Mouse (Mus musculus) neural tube, embryonic 14.5 days (tissue): ENCODE measurements around the gene Zkscan17. TPM values are rescaled to one million over a fixed set of nuclear protein-coding genes. Genes with fewer than 3 reads are reported as not detected.
A peak's percentile ranks its signal among the peaks of the same experiment; 100 is the strongest.

Experiments used
- ATAC-seq: fragments of 200-750 bp; cut with Nextera tagmentation; 2 replicates; pipeline ENCODE4 v1.8.0; 2017; ENCODE audit warnings: low read depth, mild to moderate bottlenecking, moderate TSS enrichment, moderate library complexity
- H3K27ac ChIP-seq: fragments of 300-500 bp; sonication (generic); 2 replicates; pipeline ENCODE4 v1.5.1; 2014; ENCODE audit warnings: low read depth, mild to moderate bottlenecking, control low read depth, low read length, moderate library complexity, mixed read lengths
- H3K27me3 ChIP-seq: fragments of 300-500 bp; sonication (generic); 2 replicates; pipeline ENCODE4 v1.6.1; 2014; ENCODE audit warnings: low read length; ENCODE audit not compliant: control insufficient read depth, insufficient read depth
- H3K36me3 ChIP-seq: fragments of 300-500 bp; sonication (generic); 2 replicates; pipeline ENCODE4 v1.6.1; 2014; ENCODE audit warnings: low read length, mixed read lengths; ENCODE audit not compliant: control insufficient read depth, insufficient read depth
- H3K4me1 ChIP-seq: fragments of 300-500 bp; sonication (generic); 2 replicates; pipeline ENCODE4 v1.6.1; 2014; ENCODE audit warnings: low read length; ENCODE audit not compliant: control insufficient read depth, insufficient read depth
- H3K4me2 ChIP-seq: fragments of 300-500 bp; sonication (generic); 2 replicates; pipeline ENCODE4 v1.6.1; 2014; ENCODE audit warnings: mild to moderate bottlenecking, low read depth, low read length, control low read depth
- H3K4me3 ChIP-seq: fragments of 300-500 bp; sonication (generic); 2 replicates; pipeline ENCODE4 v1.5.1; 2014; ENCODE audit warnings: low read depth, low read length, control low read depth, mixed read lengths
- H3K9ac ChIP-seq: fragments of 300-500 bp; sonication (generic); replicated peaks from 2 replicates; pipeline ENCODE4 v1.6.1; 2014; ENCODE audit warnings: low read depth, mild to moderate bottlenecking, control low read depth, low read length, mixed read lengths
- H3K9me3 ChIP-seq: fragments of 300-500 bp; sonication (generic); 2 replicates; pipeline ENCODE4 v1.6.1; 2016; ENCODE audit warnings: low read length; ENCODE audit not compliant: control insufficient read depth
- WGBS: fragments of 180-500 bp; shearing (Covaris S2); extraction: QIAGEN DNeasy Blood & Tissue Kit; methylation state at CpG from one replicate; pipeline ENCODE4 v1.1.7; 2014; 5-methylcytosine and 5-hydroxymethylcytosine counted together
- polyA plus RNA-seq: library from polyadenylated mRNA; unstranded; fragments of >200 nt; fragmentation: Nextera tagmentation; extraction: Ambion mirVana; gene quantifications from 2 replicates; pipeline ENCODE4 v1.2.1, GENCODE M21; 2014

The Zkscan17 gene
- polyA plus RNA-seq, 1 experiment from 2014 or later: 11.3 TPM

DNA sequence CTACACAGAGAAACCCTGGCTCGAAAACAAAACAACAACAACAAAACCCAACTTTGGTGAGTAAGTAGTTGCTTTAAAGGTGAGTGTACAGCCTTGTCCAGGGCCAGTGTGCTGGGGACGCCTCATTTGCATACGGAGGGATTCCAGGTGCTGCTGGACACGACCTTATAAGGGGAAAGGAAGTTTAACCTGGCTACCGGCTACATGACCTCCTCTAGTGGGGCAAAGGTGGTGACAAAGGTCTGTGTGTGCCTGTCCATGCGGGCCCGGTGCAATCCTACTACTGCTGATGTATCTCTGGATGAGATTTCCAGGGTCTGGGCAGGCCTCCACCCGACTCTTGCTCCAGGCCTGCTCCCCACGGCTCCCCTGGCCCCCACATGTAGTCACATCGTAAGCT, 13.8 kb downstream of the Zkscan17 start:
- Histone ChIP-seq H3K9me3 (no peaks in the 10 kb centered on the region), H3K4me1 (no peaks in the 10 kb centered on the region; the same call in 1 of the 2 replicates), H3K36me3 (no peaks in the 10 kb centered on the region), H3K9ac (no peak overlapping the region), H3K4me3 (no peak overlapping the region), H3K27ac (no peak overlapping the region), H3K4me2 (no peak overlapping the region), H3K27me3 (no peaks in the 10 kb centered on the region)
- WGBS: 94% methylated on average over 10 of the region's 10 CpGs
- ATAC-seq: no peak

DNA sequence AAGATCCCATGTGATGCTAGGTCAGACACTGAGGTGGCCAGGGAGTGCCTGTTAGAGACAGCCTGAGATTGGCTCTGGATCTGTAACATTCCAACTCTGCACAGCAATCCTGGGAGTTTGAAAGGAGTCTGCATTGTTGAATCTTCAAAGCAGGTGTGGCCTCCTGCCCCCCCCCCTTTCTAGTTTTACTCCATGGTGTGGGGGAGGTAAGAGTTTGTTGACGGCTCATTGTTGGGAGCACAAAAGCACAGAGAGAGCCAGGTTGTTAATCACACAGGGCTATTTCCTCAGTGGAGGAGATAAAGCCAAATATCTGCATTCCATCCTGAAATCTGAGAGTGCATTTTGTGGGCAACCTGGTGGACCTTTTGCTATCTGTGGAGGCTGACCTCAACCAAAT, 15.0 kb downstream of the Zkscan17 start:
- no peak for ATAC-seq
- Histone ChIP-seq H3K4me1 (peaks cover 9% of the 10 kb centered on the region), H3K9me3 (no peaks in the 10 kb centered on the region), H3K4me2 (no peak overlapping the region), H3K36me3 (no peaks in the 10 kb centered on the region), H3K27ac (no peak overlapping the region), H3K9ac (no peak overlapping the region), H3K4me3 (no peak overlapping the region), H3K27me3 (no peaks in the 10 kb centered on the region)
- WGBS: 44% methylated on average over 1 of the region's 1 CpGs

DNA sequence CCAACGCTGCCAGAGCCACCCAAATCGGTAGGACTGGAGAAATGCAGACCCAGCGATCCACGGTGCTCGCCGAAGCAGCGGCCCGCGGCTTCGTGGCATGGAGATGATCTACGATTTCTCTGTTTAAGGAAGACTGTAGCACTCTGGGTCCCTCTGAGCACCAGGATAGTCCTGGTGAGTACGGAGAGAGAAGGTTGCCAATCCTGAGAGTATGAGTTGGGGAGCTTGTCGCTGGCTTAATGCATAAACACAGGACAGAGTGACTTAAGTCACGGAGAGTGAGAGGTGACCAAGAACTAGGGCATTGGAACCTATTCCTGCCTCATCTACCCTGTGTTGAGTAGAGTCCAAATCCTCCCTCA, 19.9 kb downstream of the Zkscan17 start:
- Histone ChIP-seq H3K36me3 (peaks cover 10% of the 10 kb centered on the region; the same call in 1 of the 2 replicates), H3K27me3 (no peaks in the 10 kb centered on the region), H3K4me3 (peak overlapping the region; percentile 66), H3K27ac (peak overlapping the region; percentile 86), H3K9ac (peak overlapping the region; percentile 75), H3K9me3 (no peaks in the 10 kb centered on the region), H3K4me1 (peaks cover 16% of the 10 kb centered on the region), H3K4me2 (peak overlapping the region; percentile 96)
- 0% methylated on average over 14 of the region's 14 CpGs for WGBS
- peak; percentile 25; the same call in 1 of the 2 replicates for ATAC-seq

DNA sequence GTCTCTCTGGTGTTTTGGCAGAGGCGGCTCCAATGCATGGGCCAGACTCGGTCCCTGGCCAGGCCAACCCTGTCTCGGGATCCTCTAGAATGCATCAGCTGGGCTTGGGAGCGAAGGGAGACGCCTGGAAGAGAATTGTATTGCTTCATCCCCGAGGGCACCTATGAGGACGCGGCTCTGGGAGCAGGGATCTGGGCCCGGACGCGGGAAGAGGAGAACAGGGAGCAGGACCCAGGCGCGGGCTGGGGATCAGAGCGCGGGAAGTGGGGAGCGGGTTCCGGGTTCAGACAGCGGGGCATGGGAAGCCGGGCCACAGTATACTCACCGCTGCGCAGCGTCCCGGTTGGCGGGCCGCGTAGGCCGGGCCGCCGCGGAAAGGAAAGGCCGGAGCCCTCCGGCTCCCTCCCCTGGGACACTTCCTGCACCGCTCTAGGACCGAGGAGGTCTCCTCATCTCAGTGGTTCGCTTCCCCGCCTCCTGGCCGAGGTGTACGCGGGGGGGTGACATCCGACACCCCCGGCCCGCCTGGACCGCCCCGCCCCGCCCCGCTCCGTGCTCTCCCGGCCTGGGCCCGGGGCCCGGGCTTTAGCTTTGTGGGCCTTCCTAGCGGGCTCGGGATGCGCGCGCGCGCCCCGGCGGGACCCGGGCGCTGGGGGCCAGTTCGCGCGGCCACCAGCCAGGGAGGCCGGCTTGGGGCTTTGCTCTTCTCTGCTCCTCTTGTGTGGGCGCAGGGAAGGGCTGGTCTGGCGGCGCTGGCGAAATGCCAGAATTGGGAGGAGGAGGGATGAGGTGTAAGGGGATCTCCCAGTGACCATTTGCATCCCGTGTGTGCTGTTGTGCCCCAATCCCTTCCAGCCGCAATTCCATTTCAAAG, 20.5 kb downstream of the Zkscan17 start:
- Histone ChIP-seq H3K4me2 (peak overlapping the region; percentile 96), H3K9ac (peak overlapping the region; percentile 75), H3K4me3 (peak overlapping the region; percentile 66), H3K36me3 (peaks cover 16% of the 10 kb centered on the region; the same call in 1 of the 2 replicates), H3K9me3 (no peaks in the 10 kb centered on the region), H3K27me3 (no peaks in the 10 kb centered on the region), H3K4me1 (peaks cover 16% of the 10 kb centered on the region), H3K27ac (peak overlapping the region; percentile 86)
- peak; percentile 85 for ATAC-seq
- 5% methylated on average over 59 of the region's 71 CpGs for whole genome bisulfite sequencing

DNA sequence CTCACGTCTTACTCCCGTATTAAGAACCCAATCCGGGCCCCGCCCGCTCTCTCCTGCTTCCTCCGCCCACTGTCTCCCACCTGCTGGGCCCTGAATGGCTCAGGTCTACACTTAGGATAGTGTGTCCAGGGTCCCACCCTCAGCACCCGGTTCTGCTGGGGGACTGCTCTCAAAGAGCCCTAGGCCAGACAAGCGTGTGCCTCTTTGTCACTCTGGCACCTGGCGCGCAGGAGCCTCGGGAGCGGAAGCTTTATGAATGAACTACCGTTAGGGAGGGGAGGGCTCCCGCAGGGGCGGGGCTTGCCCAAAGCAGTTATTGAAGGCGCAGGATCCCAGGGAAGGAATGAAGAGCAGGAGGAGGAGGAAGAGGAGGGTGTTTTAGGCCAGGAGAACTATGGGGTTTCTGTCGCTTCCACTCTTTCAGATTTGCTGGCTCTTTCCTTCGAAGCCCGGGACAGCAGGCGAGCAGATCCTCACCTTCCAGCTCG, 21.2 kb downstream of the Zkscan17 start:
- H3K4me3 ChIP-seq: peak overlapping the region; percentile 66
- peak; percentile 52 for ATAC-seq
- peak overlapping the region; percentile 86 for H3K27ac ChIP-seq
- no peaks in the 10 kb centered on the region for H3K27me3 ChIP-seq
- H3K4me1 ChIP-seq: peaks cover 16% of the 10 kb centered on the region
- WGBS: under 1% methylated on average over 21 of the region's 21 CpGs
- peak overlapping the region; percentile 96 for H3K4me2 ChIP-seq
- peaks cover 18% of the 10 kb centered on the region; the same call in 1 of the 2 replicates for H3K36me3 ChIP-seq
- peak overlapping the region; percentile 75 for H3K9ac ChIP-seq
- H3K9me3 ChIP-seq: no peaks in the 10 kb centered on the region

DNA sequence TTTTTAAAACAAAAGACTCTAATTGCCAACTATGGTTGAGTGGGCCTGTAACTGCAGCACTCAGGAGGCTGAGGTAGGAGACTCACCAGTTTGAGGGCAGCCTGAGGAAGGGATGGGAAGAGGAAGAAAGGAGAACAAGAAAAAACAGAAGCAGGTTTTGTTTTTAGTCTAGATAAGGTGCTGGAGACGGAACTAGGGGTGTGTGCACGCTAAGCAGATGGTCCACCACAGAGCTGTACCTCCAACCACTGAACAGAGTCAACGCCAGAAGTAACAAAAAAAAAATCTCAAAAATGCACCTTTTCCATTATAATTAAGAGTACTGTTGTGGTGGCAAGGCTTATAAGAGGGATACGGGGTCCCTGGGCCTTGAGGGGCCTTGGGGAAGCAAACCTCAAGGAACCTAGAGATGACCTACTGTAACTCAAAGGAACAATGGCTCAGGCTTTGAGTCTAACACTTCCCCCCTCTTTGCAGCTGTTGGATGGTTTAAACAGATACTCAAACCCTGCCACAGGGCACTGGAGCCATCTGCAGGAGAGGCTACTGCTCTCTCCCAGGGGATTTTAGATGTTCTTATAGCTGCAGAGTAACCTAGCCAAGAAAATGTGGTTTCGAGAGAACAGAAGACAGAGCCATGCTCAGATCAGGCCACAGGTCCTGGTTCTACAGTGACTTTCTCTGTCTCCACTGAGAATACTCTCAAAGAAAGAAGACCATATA, 24.4 kb downstream of the Zkscan17 start:
- Histone ChIP-seq H3K27ac (no peak overlapping the region), H3K9me3 (no peaks in the 10 kb centered on the region), H3K27me3 (no peaks in the 10 kb centered on the region), H3K4me2 (no peak overlapping the region), H3K4me1 (peaks cover 10% of the 10 kb centered on the region), H3K4me3 (no peak overlapping the region), H3K36me3 (peaks cover 31% of the 10 kb centered on the region), H3K9ac (no peak overlapping the region)
- WGBS: 93% methylated on average over 5 of the region's 5 CpGs
- no peak for ATAC-seq

DNA sequence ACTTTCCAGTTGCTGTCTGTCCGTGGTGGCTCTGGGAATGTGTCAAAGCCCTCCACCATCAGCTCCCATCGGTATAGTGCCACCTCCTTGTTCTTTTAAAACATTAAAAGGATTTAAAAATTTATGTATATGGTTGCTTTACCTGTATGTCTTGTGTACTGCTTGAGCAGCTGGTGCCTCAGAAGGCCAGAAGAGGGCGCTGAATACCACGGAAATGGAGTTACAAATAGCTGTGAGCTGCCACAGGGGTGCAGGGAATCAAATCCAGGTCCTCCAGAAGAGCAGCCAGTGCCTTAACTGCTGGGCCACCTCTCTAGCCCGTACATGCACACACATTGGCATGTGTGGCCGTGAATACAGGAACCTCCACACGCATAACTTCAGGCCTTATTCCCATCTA, 28.8 kb downstream of the Zkscan17 start:
- 94% methylated on average over 7 of the region's 7 CpGs for WGBS
- peaks cover 40% of the 10 kb centered on the region for H3K36me3 ChIP-seq

DNA sequence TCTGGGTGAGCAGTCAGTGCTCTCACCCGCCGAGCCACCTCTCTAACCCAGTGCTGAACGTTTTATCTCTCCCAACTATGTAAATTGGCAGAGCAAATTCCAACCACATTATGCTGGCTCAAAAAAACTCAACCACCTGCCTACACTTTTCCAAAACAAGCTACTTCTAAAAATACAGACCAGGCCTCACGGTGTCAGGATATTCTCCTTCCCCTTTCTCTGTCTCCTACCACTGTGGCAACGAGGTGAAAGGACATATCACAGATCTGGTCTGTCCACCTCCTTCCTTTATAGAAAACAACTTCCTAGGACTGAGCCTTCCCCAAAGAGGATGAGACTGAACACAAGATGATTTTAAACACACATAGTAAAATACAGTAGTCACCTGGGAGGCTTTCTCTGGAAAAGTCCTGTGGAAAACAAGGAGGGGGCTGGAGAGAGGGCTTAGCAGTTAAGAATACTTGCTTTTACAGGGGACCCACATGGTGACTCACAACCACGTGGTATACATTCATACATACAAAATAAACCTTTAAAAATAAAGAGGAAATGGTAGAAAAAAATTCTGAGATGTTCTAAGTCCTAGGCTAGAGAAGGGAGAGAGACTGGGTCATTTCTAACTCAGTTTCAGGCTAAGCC, 29.8 kb downstream of the Zkscan17 start:
- peaks cover 44% of the 10 kb centered on the region for H3K36me3 ChIP-seq

More for the DNA sequence above, 28.8 kb downstream of the Zkscan17 start:
- no peak for ATAC-seq
- Histone ChIP-seq H3K9ac (no peak overlapping the region), H3K9me3 (no peaks in the 10 kb centered on the region), H3K4me2 (no peak overlapping the region), H3K27ac (no peak overlapping the region), H3K4me3 (no peak overlapping the region), H3K27me3 (no peaks in the 10 kb centered on the region), H3K4me1 (no peaks in the 10 kb centered on the region)

More for the DNA sequence above, 29.8 kb downstream of the Zkscan17 start:
- no peak for ATAC-seq
- no peaks in the 10 kb centered on the region for H3K4me1 ChIP-seq
- H3K27ac ChIP-seq: no peak overlapping the region
- 92% methylated on average over 6 of the region's 6 CpGs for WGBS
- H3K4me3 ChIP-seq: no peak overlapping the region
- H3K9me3 ChIP-seq: no peaks in the 10 kb centered on the region
- no peak overlapping the region for H3K9ac ChIP-seq
- H3K27me3 ChIP-seq: no peaks in the 10 kb centered on the region
- H3K4me2 ChIP-seq: no peak overlapping the region
